Mouse (Mus musculus): Measurements from ENCODE around the gene Taf1c.
A peak's percentile ranks its signal among the peaks of the same experiment; 100 is the strongest.

The Taf1c gene

DNA sequence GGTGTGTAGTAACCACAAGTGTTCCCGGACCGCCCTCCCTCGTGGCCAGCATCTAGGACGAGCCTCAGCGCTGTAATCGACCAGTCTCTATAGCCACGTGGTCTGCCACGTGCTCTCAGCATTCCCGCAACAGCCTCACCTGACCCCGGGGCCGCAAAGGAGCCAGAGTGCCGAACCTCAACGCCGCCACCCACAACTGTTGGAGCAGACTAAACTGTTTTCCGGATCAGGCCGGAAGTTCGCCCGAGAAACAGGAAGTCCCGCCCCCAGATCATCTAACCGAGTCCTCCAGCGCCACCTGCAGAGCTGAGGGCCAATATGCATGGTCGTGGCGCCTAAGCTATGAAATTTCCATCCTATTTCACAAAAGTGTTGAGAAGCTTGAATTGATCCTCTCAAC lies at the start of gene Taf1c:
Taf1c (minus strand) TSS at position 227 of the 400 bp plus-strand sequence.
- peak; percentile 91 to 94 for DNase-seq

DNA sequence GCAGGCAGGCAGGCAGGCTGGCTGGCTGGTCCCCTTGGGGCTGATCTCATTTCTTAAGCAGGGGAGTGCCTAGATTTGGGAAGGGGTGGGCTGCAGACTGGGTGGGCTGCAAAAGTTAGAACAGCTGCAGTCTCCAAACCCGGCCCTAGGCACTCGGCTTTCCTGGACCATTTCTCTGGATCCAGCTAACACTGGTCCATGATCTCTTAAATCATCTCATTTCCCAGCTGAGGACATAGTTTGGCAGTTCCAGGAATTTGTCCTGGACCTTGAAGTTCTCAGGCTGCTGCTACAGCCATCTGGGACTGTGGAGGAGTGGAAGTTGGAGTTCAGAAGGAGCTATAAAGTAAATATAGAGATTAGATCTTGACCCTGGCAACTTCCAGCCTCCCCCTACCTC lies 46.3 kb upstream of the Taf1c start:
- no peak for DNase-seq

DNA sequence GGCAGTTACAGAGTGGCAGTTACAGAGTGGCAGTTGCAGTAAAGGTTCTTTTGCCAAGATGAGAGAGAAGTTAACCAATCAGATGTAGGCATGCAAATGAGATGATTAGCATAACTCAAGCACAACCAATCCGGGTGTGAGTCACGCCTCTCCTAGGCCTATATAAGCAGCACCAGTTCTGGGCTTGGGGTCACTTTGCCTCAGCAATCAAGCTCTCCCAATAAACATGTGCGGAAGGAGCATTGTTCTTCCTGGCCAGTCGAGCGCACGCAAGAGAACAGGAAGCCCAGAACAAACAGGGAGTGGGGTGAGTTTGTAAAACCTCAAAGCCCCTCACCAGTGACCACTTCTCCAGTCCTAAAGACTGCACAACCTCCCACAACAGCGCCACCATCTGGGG lies 41.8 kb upstream of the Taf1c start:
- no peak for DNase-seq

DNA sequence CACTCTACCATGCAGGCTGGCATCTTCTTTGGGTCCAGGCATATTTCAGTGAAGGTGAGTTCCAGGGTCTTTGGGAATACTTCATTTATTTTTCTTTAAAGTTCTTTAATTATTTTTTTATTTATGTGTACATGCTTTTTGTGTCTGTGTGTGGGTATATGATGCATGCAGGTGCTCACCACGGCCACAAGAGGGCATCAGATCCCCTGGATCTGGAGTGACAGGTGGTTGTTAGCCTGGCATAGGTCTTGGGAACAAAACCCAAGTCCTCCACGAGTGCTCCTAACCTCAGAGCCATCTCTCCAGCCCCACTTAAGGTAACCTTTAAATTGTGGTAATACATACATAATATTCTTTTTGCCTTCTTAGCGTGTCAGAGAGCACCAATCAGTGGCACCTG lies 41.2 kb upstream of the Taf1c start:
- DNase-seq, result no peak

DNA sequence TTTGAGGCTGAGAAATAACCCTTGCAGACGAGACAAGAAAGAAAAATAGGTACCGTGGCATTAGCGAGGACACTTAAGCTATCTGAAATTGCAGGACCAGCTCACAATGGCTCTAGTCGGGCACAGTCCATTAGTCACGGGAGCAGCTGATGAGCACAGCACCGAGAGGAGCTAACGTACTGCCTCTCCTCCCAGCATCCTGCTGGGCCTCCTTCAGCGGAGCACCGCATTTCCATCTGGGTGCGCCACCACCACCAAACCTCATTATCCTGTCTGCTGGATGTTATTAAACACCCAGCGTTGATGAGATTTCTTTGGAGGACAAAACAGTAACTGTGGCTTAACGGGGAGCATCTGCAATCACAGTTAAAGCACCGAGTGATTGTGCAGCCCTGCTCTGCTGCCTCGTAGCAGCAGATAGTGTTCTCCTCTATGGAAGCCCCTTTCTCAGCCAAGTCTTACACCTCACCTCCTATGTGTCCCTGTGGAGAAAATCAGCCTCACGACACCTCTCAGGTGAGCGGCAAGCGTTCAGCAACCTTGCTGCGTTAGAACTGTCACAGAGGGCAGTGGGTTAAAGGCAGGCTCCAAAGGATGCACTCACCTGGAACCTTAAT lies 40.1 kb upstream of the Taf1c start:
- no peak for DNase-seq

DNA sequence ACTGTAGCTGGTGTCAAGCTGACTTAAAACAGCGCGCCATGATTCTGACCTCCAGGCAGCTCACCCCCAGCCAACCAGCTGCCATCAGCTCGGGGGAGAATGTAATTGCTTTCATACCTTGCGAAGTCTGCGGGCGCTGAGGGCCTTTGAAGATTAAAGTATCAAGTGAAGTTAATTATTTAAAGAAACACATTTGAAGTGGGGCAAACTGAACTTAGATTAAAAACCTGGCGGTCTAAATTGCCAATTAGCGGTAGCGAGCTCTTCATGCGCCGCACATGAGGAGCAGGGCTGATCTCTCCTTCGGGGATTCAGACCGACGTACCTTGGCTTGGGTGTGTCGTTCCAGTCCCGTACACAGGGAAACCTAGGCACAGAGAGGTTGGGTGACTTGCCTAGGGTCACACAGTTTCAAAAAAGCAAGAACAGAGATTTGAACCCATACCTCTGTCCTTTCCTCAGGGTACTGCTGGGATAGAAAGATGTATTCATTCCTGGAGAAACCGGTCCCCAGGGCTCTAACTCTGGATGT lies 39.5 kb upstream of the Taf1c start:
- DNase-seq, result no peak

DNA sequence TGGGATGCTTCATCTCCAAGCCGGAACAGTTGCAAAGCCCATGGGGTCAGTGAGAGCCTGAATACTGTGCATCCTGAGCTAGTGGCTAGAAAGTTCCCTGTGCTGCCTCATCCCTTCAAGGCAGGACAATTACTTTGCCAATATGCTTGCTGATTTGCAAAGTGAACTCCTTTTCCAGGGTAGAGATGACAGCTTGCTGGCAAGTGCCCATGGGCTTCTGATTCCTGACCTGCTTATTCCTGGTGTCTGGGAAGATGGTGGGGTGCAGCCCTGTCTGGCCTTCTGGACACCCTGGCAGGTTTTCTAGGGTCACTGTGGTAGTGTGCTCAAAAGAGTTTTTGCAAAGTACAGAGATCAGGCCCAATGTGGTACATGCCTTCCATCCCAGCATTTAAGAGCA lies 37.9 kb upstream of the Taf1c start:
- DNase-seq, result no peak

DNA sequence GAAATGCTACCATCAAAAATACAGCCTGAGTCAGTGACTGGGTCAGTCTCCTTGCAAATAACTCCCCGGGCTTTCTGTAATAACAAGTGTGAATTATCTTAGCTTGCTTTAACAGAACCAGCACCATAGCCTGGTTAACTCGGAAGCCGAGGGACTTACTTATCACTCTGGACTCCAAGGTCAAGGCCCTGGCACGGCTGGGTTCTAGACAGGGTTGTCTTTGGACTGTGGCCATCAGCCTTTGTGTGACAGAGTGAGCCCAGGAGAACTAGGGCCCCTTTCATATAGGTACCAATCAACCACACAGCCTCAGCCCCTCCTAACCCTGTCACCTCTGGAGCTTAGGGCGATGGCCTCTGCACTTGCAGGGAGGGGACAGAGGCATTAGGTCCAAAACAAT lies 36.0 kb upstream of the Taf1c start:
- no peak for DNase-seq

DNA sequence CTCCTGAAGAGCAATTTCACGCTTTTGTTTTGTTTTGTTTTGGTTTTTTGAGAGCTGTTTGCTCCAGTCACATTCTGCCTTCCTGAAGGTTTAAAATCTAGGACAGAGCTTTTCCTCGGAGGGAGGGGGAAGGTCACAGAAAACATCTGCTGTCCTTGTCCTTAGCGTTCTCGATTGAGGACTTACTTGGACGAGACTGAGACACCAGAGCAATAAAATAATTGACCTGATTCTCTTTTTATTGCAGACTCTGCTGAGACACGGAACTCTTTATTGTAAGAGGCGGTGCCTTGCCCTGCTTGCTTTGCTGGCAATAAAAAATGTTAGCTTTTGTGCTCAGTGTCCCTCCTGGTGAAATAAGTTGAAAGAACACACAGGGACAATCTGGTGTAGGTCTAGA lies 34.8 kb upstream of the Taf1c start:
- DNase-seq, result no peak

DNA sequence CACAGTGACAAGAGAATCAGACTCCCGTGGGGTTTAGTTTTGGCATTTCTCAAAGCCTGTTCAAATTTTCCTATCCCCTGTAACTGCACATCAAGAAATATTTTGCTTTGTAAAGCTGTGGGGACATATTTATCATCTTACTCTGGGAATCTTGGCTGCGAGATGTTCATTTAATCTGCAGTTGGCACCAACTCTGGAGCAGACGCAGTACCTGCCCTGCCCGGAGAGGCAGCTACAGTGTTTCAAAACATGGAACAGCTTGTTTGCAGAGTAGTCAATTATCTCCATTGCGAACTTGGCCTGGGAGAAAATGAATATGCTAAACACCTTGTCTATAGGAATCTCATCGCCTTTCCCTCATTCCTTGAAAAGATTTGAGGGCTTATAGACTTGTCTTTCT lies 33.2 kb upstream of the Taf1c start:
- no peak for DNase-seq

DNA sequence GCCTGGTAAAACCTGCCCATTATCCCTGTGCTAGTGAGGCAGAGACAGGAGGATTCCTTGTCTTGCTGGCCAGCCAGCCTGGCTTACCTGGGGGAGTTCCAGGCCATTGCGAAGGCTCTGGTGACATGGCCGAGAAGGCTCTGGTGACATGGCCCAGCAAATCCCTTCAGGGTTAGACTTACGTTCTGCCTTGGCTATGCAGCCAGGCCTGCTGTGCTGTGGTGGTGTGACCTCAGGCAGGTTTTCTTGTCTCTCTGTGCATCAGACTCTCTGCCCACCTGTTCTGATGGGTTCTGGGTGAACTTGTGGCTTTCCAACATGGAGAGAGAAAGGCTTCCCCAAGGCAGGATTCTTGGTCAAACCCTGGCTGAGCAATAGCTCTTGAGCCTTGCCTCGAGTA lies 32.4 kb upstream of the Taf1c start:
- DNase-seq, result no peak

DNA sequence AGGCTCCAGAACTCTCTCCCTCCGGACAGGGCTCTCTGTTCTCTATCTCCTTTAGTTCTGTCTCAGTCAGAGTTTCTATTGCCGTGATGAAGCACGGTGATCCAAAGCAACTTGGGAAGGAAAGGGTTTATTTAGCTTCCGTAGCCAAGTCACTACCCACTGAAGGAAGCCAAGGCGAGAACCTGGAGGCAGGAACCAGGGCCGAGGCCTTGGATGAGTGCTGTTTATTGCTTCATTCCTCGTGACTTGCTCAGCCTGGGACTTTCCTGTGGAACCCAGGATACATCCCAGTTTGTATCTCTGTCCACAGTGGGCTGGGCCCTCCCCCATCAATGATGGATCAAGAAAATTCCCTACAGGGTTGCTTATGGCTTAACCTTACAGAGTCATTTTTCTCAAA lies 31.7 kb upstream of the Taf1c start:
- DNase-seq, result no peak

DNA sequence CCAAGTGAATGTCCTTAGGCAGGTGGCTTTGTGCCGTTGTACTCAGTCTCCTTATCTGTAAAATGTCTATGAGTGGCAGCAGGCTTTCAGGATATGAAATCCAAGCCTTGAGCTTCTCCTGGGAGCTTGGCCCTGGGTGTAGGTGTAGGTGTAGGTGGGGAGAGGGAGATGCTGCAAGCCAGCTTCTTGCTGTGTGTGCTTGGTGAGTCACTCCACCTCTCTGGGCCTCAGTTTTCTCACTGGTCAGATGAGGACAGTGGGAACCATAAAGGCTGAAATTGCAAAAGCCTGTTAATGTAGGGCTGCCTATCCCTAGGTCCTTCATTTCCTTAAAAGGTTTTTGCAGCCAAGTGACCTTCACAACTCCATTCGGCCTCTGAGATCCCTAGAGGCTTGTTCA lies 30.9 kb upstream of the Taf1c start:
- no peak for DNase-seq

DNA sequence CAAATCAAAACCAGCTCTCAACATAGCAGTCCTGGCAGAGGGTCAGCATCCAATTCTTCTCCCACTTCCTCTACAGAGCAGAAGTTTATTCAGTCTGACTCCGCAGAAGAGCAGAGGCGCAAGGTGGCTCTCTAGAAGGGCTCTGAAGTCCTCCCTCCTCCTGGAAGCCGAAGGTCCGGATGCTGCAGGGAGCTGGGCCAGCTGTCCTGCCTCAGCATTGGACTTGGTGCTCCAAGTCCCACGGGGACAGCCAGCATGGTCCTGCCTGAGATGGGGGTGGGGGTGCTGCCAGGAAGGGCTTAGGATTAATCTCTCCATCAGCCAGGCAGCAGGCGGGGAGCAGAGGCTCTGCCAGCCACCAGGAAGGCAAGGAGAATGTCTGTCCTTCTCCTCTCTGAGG lies 30.4 kb upstream of the Taf1c start, which contains the start of gene Kcng4:
Kcng4 (minus strand) TSS at position 303 of the 400 bp plus-strand sequence.
- DNase-seq, result peak; percentile 25 to 46

DNA sequence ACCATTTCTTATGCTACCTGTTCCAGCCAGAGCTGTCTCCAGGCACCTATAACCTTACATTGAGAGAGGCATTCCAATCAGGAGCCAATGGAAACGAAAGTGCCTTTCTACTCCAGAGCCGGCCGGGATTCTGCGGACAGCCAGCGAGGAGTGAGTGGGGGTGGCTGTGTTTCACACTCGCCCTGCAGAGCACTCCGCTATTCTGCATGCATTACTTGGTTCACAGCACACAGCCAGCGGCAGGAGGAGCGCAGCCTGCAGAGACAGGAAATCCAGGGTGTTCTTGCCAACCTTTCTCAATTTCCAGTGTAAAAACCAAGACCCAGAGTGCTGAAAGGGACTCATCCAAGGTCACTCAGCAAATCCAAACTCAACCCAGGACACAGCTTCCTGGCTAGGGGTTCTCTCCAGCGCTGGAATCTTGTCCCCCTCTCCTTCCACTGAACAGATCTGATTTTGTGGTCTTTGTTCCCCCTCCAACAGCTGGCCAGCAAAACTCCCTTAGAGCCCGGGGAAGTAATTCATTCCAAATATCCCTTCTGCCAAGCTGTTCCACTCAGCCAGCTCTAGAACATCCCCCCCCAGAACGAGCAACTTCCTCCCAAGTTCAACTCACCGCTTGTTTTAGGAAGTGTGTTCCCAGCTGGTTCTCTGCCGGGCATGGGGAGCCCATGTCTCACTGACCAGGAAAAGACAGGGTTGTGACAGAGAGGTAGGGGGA lies 29.8 kb upstream of the Taf1c start:
- no peak for DNase-seq

DNA sequence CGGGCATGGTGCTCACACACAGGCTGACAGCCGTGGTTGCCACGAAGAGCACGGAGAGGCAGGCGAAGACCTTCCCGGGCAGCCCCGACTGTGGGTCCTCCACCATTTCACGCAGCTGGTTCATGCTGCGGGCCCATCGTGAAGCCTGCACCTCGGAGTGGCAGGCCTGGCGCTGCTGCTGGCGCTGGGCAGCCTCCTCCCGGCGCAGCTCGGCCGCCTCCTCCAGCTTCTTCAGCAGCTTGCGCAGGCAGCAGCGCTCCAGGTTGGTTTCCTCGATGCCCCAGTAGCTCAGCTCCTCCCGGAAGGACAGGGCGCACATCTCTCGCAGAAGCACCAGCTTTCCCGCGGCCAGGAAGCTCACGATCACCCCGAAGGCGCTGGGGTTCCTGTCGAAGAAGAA lies 27.9 kb upstream of the Taf1c start:
- DNase-seq, result no peak

DNA sequence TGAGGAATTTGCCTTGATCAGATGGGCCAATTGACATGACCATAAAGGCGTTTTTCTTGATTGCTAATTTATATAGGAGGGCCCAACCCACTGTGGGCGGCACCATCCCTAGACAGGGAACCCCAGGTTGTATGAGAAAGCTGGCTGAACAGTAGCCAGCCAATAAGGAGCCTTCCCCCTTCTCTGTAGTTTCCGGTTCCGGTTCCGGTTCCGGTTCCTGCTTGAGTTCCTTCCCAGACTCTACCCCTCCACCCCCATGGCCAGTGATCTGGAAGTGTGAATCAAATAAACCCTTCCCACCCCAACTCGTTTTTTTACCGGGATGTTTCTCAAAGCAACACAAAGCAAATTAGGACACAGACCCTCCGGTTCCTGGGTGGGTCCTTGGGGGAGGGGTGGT lies 27.2 kb upstream of the Taf1c start:
- no peak for DNase-seq

DNA sequence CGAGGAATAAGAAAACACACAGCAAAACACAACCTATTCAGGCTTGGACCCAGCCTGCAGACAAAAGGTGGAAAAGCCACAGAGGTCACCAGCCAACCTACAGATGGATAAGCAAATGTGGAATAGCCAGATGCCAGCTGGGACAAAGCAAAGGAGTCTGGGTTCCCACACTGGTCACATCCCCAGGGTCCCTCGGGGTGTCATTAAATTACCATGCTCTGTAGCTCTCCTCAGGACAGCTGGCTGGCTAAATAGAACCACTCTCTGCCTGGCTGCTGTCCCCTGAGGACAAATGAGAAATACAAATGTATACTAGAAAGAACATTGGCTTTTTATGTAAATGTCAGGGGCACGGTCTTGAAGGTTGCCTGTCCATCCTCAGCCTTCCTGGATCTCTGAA lies 25.8 kb upstream of the Taf1c start:
- DNase-seq, result no peak

DNA sequence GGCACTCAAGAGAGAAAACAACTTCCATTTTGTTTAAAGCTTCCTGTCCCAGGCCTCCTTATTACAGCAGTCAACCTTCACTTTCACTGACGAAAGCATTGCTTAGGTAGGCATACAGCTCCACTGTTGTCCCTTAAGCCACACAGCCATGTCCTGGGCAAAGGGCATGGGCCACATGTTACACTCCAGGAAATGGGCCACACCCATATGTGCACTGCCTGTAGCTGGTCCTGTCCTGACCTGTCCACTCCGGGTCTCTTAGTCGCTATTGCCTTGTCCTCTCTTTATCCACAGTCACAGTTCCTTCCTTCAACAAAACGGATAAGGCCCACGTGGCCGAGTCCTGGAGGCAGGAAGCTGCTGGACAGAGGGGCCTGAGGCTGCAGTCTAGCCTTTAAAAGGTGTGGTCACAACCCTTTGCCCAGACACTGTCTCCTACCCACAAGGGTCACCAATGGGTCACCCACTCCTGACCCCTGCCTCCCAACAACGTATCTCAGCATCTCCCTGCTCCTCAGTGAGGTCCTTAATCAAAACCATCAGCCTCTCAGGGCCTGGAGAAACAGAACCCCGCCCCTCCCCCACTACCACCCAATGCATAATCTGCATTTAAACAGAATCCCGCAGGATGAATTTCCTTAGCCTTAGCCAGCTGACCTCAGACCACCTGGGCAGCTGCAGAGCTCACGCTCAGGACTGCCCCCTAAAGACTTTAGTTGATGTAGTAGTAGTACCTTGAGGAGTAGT lies 22.8 kb upstream of the Taf1c start:
- no peak for DNase-seq

DNA sequence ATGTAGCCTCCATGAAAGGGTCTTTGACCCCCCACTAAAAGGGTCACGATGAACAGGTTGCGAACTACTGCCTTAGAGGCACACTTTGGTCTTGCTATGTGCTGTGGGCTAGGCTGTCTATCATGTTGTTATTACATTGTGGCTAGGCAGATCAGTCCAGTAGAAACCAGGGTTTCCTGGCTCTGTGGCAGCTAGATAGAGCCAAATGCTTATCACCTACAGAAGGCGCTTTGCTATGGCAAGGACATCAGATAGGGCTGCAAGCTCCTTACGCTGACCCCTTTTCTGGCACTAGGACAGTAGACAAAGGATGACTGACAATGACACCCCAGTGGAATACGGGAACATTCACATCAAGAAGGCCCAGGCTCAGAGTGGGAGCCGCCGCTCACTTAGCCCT lies 22.2 kb upstream of the Taf1c start:
- DNase-seq, result no peak

DNA sequence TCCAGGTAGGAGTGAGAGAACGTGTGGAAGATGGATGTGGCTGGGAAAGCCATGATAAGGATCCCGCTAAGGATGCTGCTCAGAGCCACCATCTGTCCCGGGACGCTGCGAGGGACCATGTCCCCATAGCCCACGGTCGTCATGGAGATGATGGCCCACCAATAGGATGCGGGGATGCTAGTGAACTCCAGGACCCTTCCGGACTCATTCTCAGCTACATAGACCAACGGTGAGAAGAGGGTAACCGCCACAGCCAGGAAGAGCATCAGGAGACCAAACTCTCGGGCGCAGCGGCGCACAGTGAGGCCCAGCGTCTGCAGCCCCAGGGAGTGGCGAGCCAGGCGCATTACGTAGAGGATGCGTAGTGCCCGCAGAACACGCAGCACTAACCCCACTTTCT lies 20.8 kb upstream of the Taf1c start:
- no peak for DNase-seq

DNA sequence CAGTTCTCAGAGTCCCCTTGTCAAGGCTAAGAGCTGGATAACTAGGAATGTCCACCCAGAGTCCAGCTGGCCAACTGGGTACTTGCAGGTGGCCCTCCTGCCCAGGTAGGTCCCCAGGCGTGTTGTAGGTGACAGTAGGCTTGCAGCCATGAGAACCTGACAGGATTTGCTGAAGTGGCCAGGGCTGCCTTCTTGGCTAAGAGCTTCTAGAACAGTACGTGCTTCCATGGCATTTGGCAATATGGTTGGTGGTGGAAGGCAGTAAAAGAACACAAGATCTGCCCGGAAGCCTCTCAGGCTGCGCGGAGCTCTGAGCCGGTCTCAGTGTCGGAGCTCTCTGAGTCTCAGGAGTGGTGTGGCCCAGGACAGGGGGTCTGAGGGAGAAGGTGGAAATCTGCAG lies 19.9 kb upstream of the Taf1c start:
- no peak for DNase-seq

DNA sequence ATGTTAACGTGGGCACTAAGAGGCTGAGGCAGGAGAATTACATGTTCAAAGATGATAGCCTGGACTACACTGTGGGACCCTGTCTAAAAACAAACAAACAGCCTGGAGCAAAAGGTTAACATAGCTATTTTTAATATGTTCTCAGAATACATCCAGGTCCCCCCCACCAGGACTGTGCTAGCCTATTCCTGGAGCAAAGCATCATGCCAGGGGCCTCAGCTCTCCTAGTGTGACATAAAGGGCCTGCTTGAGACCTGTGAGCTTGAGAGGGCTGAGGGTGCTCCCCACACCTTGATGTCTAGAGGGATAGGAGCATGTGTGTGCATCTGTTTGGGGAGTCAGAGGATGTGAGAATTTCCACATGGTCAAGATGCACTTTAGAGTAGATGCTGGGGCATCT lies 18.7 kb upstream of the Taf1c start:
- DNase-seq, result no peak

DNA sequence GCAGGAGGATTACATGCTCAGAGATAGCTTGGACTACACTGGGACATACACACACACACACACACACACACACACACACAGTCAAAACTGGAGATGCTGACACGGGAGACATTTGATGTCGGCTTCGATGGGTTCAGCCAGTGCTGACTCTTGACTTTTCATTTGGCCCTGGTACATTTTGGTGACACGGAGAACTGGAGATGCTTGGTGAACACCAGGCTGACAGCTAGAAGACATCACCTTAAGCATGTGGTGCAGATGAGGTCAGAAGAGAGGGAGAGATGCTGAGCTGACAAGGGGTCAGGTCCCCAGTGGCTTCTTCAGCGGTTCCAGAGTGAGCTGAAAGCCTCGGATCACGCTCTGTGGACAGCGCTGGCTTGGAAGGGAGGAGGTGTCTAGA lies 18.0 kb upstream of the Taf1c start:
- no peak for DNase-seq

Measured in lung, postnatal 4 days (tissue).